Mouse (Mus musculus): ENCODE measurements around the gene Med13l.
"Not testable (repeated sequence)": the region's sequence is repeated elsewhere in the genome, so short reads cannot be mapped to it uniquely, and the experiment has no call there.

DNA sequence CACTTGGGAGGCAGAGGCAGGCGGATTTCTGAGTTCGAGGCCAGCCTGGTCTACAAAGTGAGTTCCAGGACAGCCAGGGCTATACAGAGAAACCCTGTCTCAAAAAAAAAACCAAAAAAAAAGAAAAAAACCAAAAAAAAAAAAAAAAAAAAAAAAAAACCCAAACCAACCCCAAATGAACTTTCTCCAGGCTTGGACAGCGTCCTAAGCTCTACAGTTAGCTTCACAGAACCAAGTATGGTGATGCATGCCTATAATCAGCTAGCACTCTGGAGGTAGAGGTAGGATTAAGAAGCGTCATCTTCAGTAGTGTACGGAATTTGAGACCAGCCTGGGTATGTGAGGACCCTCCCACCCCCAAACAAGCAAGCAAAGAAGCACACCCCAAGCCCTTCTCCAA lies 92.6 kb downstream of the Med13l start:
- TF ChIP-seq CTCF (IDR thresholded peaks at IDR 0.05; ENCODE audit: insufficient read depth, low read length); POLR2A (IDR thresholded peaks at IDR 0.05; ENCODE audit: borderline replicate concordance, extremely low read depth, low read depth, low read length): not testable (repeated sequence)
